Mouse (Mus musculus) embryonic facial prominence, embryonic 12.5 days (tissue): ENCODE data around the gene Grin3b. TPM values are rescaled to one million over a fixed set of nuclear protein-coding genes. Genes with fewer than 3 reads are reported as not detected.
A peak's percentile ranks its signal among the peaks of the same experiment; 100 is the strongest.

Source experiments
- ATAC-seq: fragments of 200-750 bp; cut with Nextera tagmentation; 2 replicates; pipeline ENCODE4 v1.8.0; 2017; ENCODE audit not compliant: insufficient number of reproducible peaks, insufficient read depth, low FRiP score, low TSS enrichment
- H3K27ac ChIP-seq: fragments of 300-500 bp; sonication (generic); 2 replicates; pipeline ENCODE4 v1.5.1; 2016; ENCODE audit warnings: mild to moderate bottlenecking
- H3K27me3 ChIP-seq: fragments of 300-500 bp; sonication (generic); 2 replicates; pipeline ENCODE4 v1.6.1; 2016; ENCODE audit warnings: mild to moderate bottlenecking, moderate library complexity
- H3K36me3 ChIP-seq: fragments of 300-500 bp; sonication (generic); 2 replicates; pipeline ENCODE4 v1.6.1; 2016; ENCODE audit warnings: mild to moderate bottlenecking
- H3K4me1 ChIP-seq: fragments of 300-500 bp; sonication (generic); 2 replicates; pipeline ENCODE4 v1.6.1; 2016
- H3K4me2 ChIP-seq: fragments of 300-500 bp; sonication (generic); replicated peaks from 2 replicates; pipeline ENCODE4 v1.6.1; 2016; ENCODE audit warnings: mild to moderate bottlenecking, moderate library complexity
- H3K4me3 ChIP-seq: fragments of 300-500 bp; sonication (generic); 2 replicates; pipeline ENCODE4 v1.5.1; 2016; ENCODE audit warnings: mild to moderate bottlenecking
- H3K9ac ChIP-seq: fragments of 300-500 bp; sonication (generic); 2 replicates; pipeline ENCODE4 v1.6.1; 2016; ENCODE audit warnings: mild to moderate bottlenecking, moderate library complexity
- H3K9me3 ChIP-seq: fragments of 300-500 bp; sonication (generic); 2 replicates; pipeline ENCODE4 v1.6.1; 2016; ENCODE audit warnings: mild to moderate bottlenecking, moderate library complexity
- WGBS: fragments of 180-500 bp; shearing (Covaris S2); methylation state at CpG from one replicate; pipeline ENCODE4 v1.1.7; 2016; 5-methylcytosine and 5-hydroxymethylcytosine counted together
- polyA plus RNA-seq: library from polyadenylated mRNA; unstranded; fragments of >200 nt; fragmentation: Nextera tagmentation; extraction: Ambion mirVana; gene quantifications from 2 replicates; pipeline ENCODE4 v1.2.1, GENCODE M21; 2016

Grin3b gene
- polyA plus RNA-seq, 1 experiment from 2014 or later = 0.92 TPM

- no peak overlapping the region for H3K4me2 ChIP-seq
- H3K27me3 ChIP-seq = no peaks in the 10 kb centered on the region
- 88% methylated on average over 18 of the region's 18 CpGs for WGBS
- peaks cover 53% of the 10 kb centered on the region for H3K4me1 ChIP-seq
- 0 out of 2 replicates have a peak overlapping the region, but pooled peaks have one; percentile 97 for H3K27ac ChIP-seq
- no peak overlapping the region for H3K4me3 ChIP-seq
- peaks cover 38% of the 10 kb centered on the region for H3K36me3 ChIP-seq
- ATAC-seq = no peak
- H3K9ac ChIP-seq = 0 out of 2 replicates have a peak overlapping the region, but pooled peaks have one; percentile 7
- no peaks in the 10 kb centered on the region for H3K9me3 ChIP-seq
Observed at GRCm38 (mm10) chr10:79929967-79930825, 40.3 kb upstream of the Grin3b start.

- Histone ChIP-seq H3K9me3 (no peaks in the 10 kb centered on the region), H3K4me1 (peaks cover 49% of the 10 kb centered on the region)
Observed at GRCm38 (mm10) chr10:79930826-79931186, 39.7 kb upstream of the Grin3b start.

GRCm38 (mm10) chr10:79931797-79932196, 38.7 kb upstream of the Grin3b start:
- H3K9me3 ChIP-seq = no peaks in the 10 kb centered on the region
- no peak overlapping the region for H3K9ac ChIP-seq
- 0 out of 2 replicates have a peak overlapping the region, but pooled peaks have one; percentile 0 for H3K4me3 ChIP-seq
- peaks cover 48% of the 10 kb centered on the region for H3K4me1 ChIP-seq
- no peak for ATAC-seq
- H3K36me3 ChIP-seq = peaks cover 47% of the 10 kb centered on the region
- no peak overlapping the region for H3K4me2 ChIP-seq
- no peaks in the 10 kb centered on the region for H3K27me3 ChIP-seq
- H3K27ac ChIP-seq = peak overlapping the region; percentile 70
- 79% methylated on average over 9 of the region's 9 CpGs for WGBS

More at GRCm38 (mm10) chr10:79930826-79931186, 39.7 kb upstream of the Grin3b start:
- 87% methylated on average over 16 of the region's 16 CpGs for WGBS
- H3K4me3 ChIP-seq = no peak overlapping the region
- peaks cover 38% of the 10 kb centered on the region for H3K36me3 ChIP-seq
- no peaks in the 10 kb centered on the region for H3K27me3 ChIP-seq
- no peak overlapping the region for H3K27ac ChIP-seq
- H3K9ac ChIP-seq = 0 out of 2 replicates have a peak overlapping the region, but pooled peaks have one; percentile 7
- no peak overlapping the region for H3K4me2 ChIP-seq
- ATAC-seq = no peak

GRCm38 (mm10) chr10:79932736-79933135, 37.8 kb upstream of the Grin3b start:
- no peaks in the 10 kb centered on the region for H3K9me3 ChIP-seq
- no peaks in the 10 kb centered on the region for H3K27me3 ChIP-seq
- ATAC-seq = no peak
- H3K4me2 ChIP-seq = peak overlapping the region; percentile 15; the same call in 1 of the 2 replicates
- no peak overlapping the region for H3K4me3 ChIP-seq
- H3K27ac ChIP-seq = peak overlapping the region; percentile 70
- peaks cover 57% of the 10 kb centered on the region for H3K36me3 ChIP-seq
- H3K9ac ChIP-seq = no peak overlapping the region; the same call in 1 of the 2 replicates
- 9% methylated on average over 8 of the region's 8 CpGs for WGBS
- H3K4me1 ChIP-seq = peaks cover 54% of the 10 kb centered on the region

GRCm38 (mm10) chr10:79933145-79933679, 37.3 kb upstream of the Grin3b start:
- Histone ChIP-seq H3K27ac (peak overlapping the region; percentile 70; the same call in 1 of the 2 replicates), H3K4me3 (no peak overlapping the region), H3K4me1 (peaks cover 54% of the 10 kb centered on the region), H3K9ac (no peak overlapping the region), H3K9me3 (no peaks in the 10 kb centered on the region), H3K36me3 (peaks cover 61% of the 10 kb centered on the region), H3K4me2 (peak overlapping the region; percentile 15; the same call in 1 of the 2 replicates), H3K27me3 (no peaks in the 10 kb centered on the region)
- ATAC-seq = no peak
- 54% methylated on average over 9 of the region's 9 CpGs for WGBS

- H3K36me3 ChIP-seq = peaks cover 62% of the 10 kb centered on the region
- no peak overlapping the region for H3K4me3 ChIP-seq
- peaks cover 47% of the 10 kb centered on the region for H3K4me1 ChIP-seq
- no peak overlapping the region; the same call in 1 of the 2 replicates for H3K27ac ChIP-seq
- H3K9ac ChIP-seq = no peak overlapping the region
- WGBS = 55% methylated on average over 6 of the region's 6 CpGs
- H3K4me2 ChIP-seq = no peak overlapping the region
- H3K9me3 ChIP-seq = no peaks in the 10 kb centered on the region
- no peak for ATAC-seq
- no peaks in the 10 kb centered on the region for H3K27me3 ChIP-seq
Observed at GRCm38 (mm10) chr10:79933861-79934260, 36.7 kb upstream of the Grin3b start.

- no peak for ATAC-seq
- Histone ChIP-seq H3K36me3 (peaks cover 62% of the 10 kb centered on the region), H3K4me1 (peaks cover 43% of the 10 kb centered on the region)
Observed at GRCm38 (mm10) chr10:79934272-79934721, 36.2 kb upstream of the Grin3b start.

GRCm38 (mm10) chr10:79934794-79935569, 35.5 kb upstream of the Grin3b start:
- WGBS = 84% methylated on average over 16 of the region's 16 CpGs
- ATAC-seq = no peak
- H3K27ac ChIP-seq = no peak overlapping the region; the same call in 1 of the 2 replicates
- H3K9ac ChIP-seq = no peak overlapping the region
- H3K36me3 ChIP-seq = peaks cover 65% of the 10 kb centered on the region
- no peaks in the 10 kb centered on the region for H3K27me3 ChIP-seq
- H3K4me3 ChIP-seq = no peak overlapping the region
- H3K4me2 ChIP-seq = no peak overlapping the region
- no peaks in the 10 kb centered on the region for H3K9me3 ChIP-seq
- H3K4me1 ChIP-seq = peaks cover 37% of the 10 kb centered on the region

More at GRCm38 (mm10) chr10:79934272-79934721, 36.2 kb upstream of the Grin3b start:
- no peak overlapping the region; the same call in 1 of the 2 replicates for H3K27ac ChIP-seq
- no peaks in the 10 kb centered on the region for H3K27me3 ChIP-seq
- no peak overlapping the region for H3K4me3 ChIP-seq
- WGBS = 71% methylated on average over 13 of the region's 13 CpGs
- no peak overlapping the region for H3K9ac ChIP-seq
- no peaks in the 10 kb centered on the region for H3K9me3 ChIP-seq
- no peak overlapping the region for H3K4me2 ChIP-seq

GRCm38 (mm10) chr10:79936284-79936910, 34.1 kb upstream of the Grin3b start:
- H3K36me3 ChIP-seq = peaks cover 64% of the 10 kb centered on the region
- ATAC-seq = no peak
- no peaks in the 10 kb centered on the region for H3K27me3 ChIP-seq
- no peak overlapping the region for H3K4me2 ChIP-seq
- H3K4me1 ChIP-seq = peaks cover 37% of the 10 kb centered on the region
- no peak overlapping the region for H3K4me3 ChIP-seq
- no peaks in the 10 kb centered on the region for H3K9me3 ChIP-seq
- no peak overlapping the region for H3K9ac ChIP-seq
- H3K27ac ChIP-seq = no peak overlapping the region
- WGBS = 58% methylated on average over 10 of the region's 10 CpGs

GRCm38 (mm10) chr10:79936911-79937441, 33.5 kb upstream of the Grin3b start:
- Histone ChIP-seq H3K27me3 (no peaks in the 10 kb centered on the region), H3K9me3 (no peaks in the 10 kb centered on the region), H3K9ac (no peak overlapping the region), H3K36me3 (peaks cover 63% of the 10 kb centered on the region), H3K27ac (no peak overlapping the region), H3K4me2 (no peak overlapping the region), H3K4me1 (peaks cover 31% of the 10 kb centered on the region), H3K4me3 (no peak overlapping the region)
- no peak for ATAC-seq
- 81% methylated on average over 27 of the region's 27 CpGs for WGBS
